Mouse (Mus musculus) adrenal gland, postnatal 4 days (tissue): ENCODE data around the gene Muc3. TPM values are rescaled to one million over a fixed set of nuclear protein-coding genes. Genes with fewer than 3 reads are reported as not detected.
"Not testable (repeated sequence)": the region's sequence is repeated elsewhere in the genome, so short reads cannot be mapped to it uniquely, and the experiment has no call there.

ENCODE experiments used
- DNase-seq, 2 experiments: peaks; one replicate each; pipeline ENCODE4 v3.0.0; 2021 to 2022; ENCODE audit warnings: low spot score in 2 of 2, mixed read lengths in 2 of 2
- long read RNA-seq, 2 experiments: library from polyadenylated mRNA; stranded (forward); transcript quantifications; one replicate each; pipeline ENCODE4 v2.0.0; 2021
- total RNA-seq, 2 experiments: library from RNA; stranded (reverse); gene quantifications; 2 replicates each; pipeline ENCODE4 v1.2.3; 2021

Gene Muc3
- total RNA-seq = not detected
- long read RNA-seq, experiment 1 = 0 reads
- long read RNA-seq, experiment 2 = 0 reads

GRCm38 (mm10) chr5:137149272-137149882 is at the start of gene Muc3:
Gene Muc3 (minus strand): TSS chr5:137149322.
- not testable (repeated sequence) for DNase-seq

- no peak for DNase-seq
Measured at GRCm38 (mm10) chr5:137194488-137195120, 45.5 kb upstream of the Muc3 start.

GRCm38 (mm10) chr5:137193279-137193952 is 44.3 kb upstream of the Muc3 start:
- no peak for DNase-seq

- DNase-seq = no peak
Measured at GRCm38 (mm10) chr5:137189326-137189725, 40.2 kb upstream of the Muc3 start.

GRCm38 (mm10) chr5:137185362-137185761 is 36.2 kb upstream of the Muc3 start:
- no peak for DNase-seq

- no peak for DNase-seq
Measured at GRCm38 (mm10) chr5:137179646-137180374, 30.7 kb upstream of the Muc3 start.

GRCm38 (mm10) chr5:137173967-137174366 is 24.8 kb upstream of the Muc3 start:
- DNase-seq = no peak

- DNase-seq = no peak
Measured at GRCm38 (mm10) chr5:137172591-137172990, 23.5 kb upstream of the Muc3 start.

GRCm38 (mm10) chr5:137171478-137171877 is 22.4 kb upstream of the Muc3 start:
- DNase-seq = no peak

- no peak for DNase-seq
Measured at GRCm38 (mm10) chr5:137170836-137171380, 21.8 kb upstream of the Muc3 start.

- no peak for DNase-seq
Measured at GRCm38 (mm10) chr5:137167539-137167938, 18.4 kb upstream of the Muc3 start.

- no peak for DNase-seq
Measured at GRCm38 (mm10) chr5:137166012-137166411, 16.9 kb upstream of the Muc3 start.

GRCm38 (mm10) chr5:137161853-137162252 is 12.7 kb upstream of the Muc3 start:
- no peak for DNase-seq

- no peak for DNase-seq
Measured at GRCm38 (mm10) chr5:137159461-137159860, 10.3 kb upstream of the Muc3 start.

GRCm38 (mm10) chr5:137153289-137153688 is 4.2 kb upstream of the Muc3 start:
- no peak for DNase-seq

GRCm38 (mm10) chr5:137152623-137153022 is 3.5 kb upstream of the Muc3 start:
- DNase-seq = no peak

GRCm38 (mm10) chr5:137140836-137141235 is 8.3 kb downstream of the Muc3 start:
- DNase-seq = no peak

GRCm38 (mm10) chr5:137138977-137139376 is 10.1 kb downstream of the Muc3 start:
- DNase-seq = no peak

GRCm38 (mm10) chr5:137134959-137135358 is 14.2 kb downstream of the Muc3 start:
- no peak for DNase-seq

- no peak for DNase-seq
Measured at GRCm38 (mm10) chr5:137131490-137131889, 17.6 kb downstream of the Muc3 start.

GRCm38 (mm10) chr5:137129281-137129680 is 19.8 kb downstream of the Muc3 start:
- no peak for DNase-seq
